Mouse (Mus musculus): ENCODE results near the gene Gas7. TPM values are rescaled to one million over a fixed set of nuclear protein-coding genes. Genes with fewer than 3 reads are reported as not detected.

The Gas7 gene
- polyA plus RNA-seq, 1 experiment from 2014 or later = 2.7 TPM

DNA sequence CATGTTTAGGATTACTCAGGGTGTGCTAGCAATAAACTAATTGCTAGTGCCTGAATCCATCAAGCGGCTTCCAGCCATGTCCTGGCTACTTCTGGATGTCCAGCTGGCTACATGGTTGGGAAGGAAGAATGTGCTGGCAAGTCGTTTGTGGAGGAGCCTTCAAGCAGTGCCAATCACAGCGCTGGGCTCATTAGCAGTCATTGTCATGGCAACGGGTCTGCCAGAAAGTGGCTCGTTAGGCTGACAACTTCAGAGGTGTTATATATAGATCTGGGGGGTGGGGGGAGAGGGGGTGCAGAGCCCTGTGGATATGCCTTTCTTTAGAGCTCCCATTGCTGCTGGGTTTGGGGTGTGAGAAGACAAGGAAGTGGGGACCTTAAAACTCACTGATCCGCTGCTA is 141.0 kb downstream of the Gas7 start:
- H3K36me3 ChIP-seq = no peaks in the 10 kb centered on the region
- no peaks in the 10 kb centered on the region for H3K9me3 ChIP-seq (replicated peaks)
- H3K27me3 ChIP-seq (ENCODE audit: low read depth, poor library complexity, severe bottlenecking) = no peaks in the 10 kb centered on the region
- H3K27ac ChIP-seq = no peak overlapping the region
- WGBS = 58% methylated on average over 6 of the region's 6 CpGs
- no peak overlapping the region for H3K4me3 ChIP-seq
- H3K4me1 ChIP-seq = peaks cover 22% of the 10 kb centered on the region
- DNase-seq (ENCODE audit: low spot score) = peak; percentile 40

DNA sequence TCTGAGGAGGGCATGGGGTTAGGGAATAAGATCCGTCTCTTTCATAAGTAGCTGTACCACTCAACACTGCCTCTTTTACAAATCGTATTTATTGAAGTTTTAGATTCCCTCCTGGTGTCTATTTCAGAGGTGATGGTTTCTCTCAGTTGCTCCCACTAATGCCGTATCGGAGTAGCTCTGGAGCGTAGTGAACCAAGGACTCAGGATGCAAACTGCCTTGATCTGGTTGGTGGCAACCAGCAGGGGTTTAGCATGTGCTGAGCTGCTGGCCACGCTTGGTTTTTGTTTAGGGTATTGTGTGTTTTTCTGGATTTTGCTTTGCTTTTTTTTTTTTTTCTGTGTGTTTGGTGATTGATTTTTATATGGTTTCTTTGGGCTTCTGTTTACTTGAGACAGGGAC is 141.6 kb downstream of the Gas7 start:
- no peak for DNase-seq (ENCODE audit: low spot score)
- Histone ChIP-seq H3K36me3 (no peaks in the 10 kb centered on the region), H3K27ac (no peak overlapping the region), H3K27me3 (ENCODE audit: low read depth, poor library complexity, severe bottlenecking) (no peaks in the 10 kb centered on the region), H3K4me3 (no peak overlapping the region), H3K4me1 (peaks cover 22% of the 10 kb centered on the region), H3K9me3 (replicated peaks) (no peaks in the 10 kb centered on the region)
- 91% methylated on average over 6 of the region's 6 CpGs for WGBS

DNA sequence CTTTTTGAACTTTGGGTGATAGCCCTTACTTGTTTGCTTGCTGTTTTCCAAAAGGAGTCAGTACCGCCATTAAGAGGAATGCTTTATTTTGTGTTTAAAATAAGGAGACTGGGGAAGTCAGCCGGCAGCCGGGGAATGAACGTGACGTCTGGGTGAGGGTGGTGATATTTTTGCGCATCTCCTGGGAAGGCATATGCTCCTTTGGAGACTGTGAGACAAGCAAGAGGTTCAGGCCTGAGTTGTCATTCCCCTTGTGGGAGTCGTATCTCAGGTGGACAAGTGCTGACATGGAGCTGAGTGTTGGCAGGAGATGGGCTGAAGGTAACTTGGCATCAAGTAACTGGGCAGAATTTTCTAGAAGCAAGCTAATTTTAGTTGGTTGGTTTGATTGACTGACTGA is 142.2 kb downstream of the Gas7 start:
- Histone ChIP-seq H3K27ac (no peak overlapping the region), H3K4me1 (peaks cover 22% of the 10 kb centered on the region), H3K9me3 (replicated peaks) (no peaks in the 10 kb centered on the region), H3K27me3 (ENCODE audit: low read depth, poor library complexity, severe bottlenecking) (no peaks in the 10 kb centered on the region), H3K4me3 (no peak overlapping the region), H3K36me3 (no peaks in the 10 kb centered on the region)
- DNase-seq (ENCODE audit: low spot score) = no peak
- WGBS = 90% methylated on average over 7 of the region's 7 CpGs

DNA sequence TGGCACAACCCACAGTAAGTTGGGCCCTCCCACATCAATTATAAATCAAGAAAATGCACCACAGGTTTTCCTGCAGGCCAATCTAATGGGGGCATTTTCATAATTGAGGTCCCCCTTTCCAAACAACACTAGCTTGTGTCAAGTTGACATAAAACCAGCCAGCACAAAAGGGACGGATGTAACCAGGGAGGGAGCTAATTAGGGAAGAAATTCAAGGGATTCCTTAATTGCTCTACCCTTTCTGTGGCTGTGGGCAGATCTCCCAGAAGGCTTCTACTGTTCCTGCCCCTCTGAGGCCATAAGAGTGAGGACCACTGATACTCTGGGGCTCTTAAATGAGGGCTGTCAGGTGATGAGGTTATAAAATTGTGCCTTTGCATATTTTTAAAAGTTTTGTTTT is 143.9 kb downstream of the Gas7 start:
- DNase-seq (ENCODE audit: low spot score) = no peak
- WGBS = 37% methylated on average over 1 of the region's 1 CpGs
- Histone ChIP-seq H3K4me3 (no peak overlapping the region), H3K9me3 (replicated peaks) (no peaks in the 10 kb centered on the region), H3K27ac (no peak overlapping the region), H3K27me3 (ENCODE audit: low read depth, poor library complexity, severe bottlenecking) (no peaks in the 10 kb centered on the region), H3K36me3 (no peaks in the 10 kb centered on the region), H3K4me1 (peaks cover 28% of the 10 kb centered on the region)

DNA sequence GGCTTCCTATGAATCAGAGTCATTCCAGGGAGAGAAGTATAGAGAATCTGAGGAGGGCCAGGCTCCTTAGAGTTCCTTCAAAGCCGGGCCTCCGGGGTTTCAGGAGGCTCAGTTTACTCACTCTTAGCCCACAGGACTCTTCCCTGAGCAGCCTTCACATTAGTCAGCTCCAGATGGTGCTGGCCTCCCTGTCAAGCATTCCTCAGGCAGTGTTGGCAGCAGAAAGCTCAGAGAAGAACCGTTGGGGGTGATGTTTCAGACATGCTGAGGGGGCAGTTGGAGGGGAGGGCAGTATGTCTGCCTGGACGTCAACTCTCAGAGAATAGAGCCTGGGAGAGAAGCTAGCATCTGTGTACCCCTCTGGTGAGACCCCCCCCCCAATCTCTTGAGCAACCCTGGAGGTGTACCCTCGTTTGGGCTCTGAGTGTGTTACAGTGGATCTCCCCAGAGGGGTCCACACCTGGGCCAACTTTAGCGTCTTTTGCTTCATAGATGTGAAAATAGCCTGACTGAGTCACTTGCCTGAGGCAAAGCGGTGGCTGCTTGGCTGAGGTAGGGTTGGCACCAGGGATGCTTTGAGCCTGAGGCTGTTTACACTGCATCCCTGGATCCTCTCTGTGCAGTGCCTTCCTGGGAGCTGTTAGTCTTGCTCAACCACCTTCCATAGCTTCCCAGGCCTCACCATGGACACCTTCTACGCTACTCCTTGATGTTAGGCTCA is 145.6 kb downstream of the Gas7 start:
- Histone ChIP-seq H3K4me3 (no peak overlapping the region), H3K4me1 (peaks cover 27% of the 10 kb centered on the region), H3K9me3 (replicated peaks) (no peaks in the 10 kb centered on the region), H3K27me3 (ENCODE audit: low read depth, poor library complexity, severe bottlenecking) (no peaks in the 10 kb centered on the region), H3K27ac (no peak overlapping the region), H3K36me3 (no peaks in the 10 kb centered on the region)
- DNase-seq (ENCODE audit: low spot score) = no peak
- 73% methylated on average over 8 of the region's 8 CpGs for WGBS

DNA sequence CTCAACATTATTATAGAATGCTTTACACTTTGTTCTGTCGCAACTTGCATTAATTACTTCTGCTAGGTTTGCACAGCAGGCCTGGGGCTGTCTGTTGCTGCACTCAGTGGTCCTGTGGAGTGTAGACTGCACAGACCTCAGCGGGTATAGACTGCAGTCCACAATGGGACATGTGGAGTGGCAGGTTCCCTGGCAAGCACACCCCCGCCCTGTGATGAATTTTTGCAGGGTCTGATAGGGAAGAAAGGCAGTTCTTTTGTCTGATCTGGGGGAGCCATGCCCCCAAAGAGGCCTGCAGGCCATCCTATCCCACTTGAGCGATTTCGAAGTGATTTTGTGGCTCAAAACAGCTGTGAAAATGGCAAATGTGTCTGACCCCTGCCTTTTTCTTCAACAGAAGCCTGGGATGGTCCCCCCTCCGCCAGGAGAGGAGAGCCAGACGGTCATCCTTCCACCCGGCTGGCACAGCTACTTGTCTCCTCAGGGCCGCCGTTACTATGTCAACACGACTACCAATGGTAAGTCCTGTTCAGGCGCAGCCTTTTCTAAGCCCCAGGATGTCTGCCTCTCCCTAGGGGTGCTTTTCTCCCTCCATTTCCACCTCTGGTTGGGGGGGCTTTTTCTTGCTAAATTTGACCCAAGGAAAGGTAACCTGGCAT is 147.6 kb downstream of the Gas7 start:
- Histone ChIP-seq H3K9me3 (replicated peaks) (no peaks in the 10 kb centered on the region), H3K36me3 (no peaks in the 10 kb centered on the region), H3K4me1 (peaks cover 17% of the 10 kb centered on the region), H3K27me3 (ENCODE audit: low read depth, poor library complexity, severe bottlenecking) (no peaks in the 10 kb centered on the region), H3K4me3 (no peak overlapping the region), H3K27ac (0 out of 2 replicates have a peak overlapping the region, but pooled peaks have one; percentile 25)
- 77% methylated on average over 12 of the region's 12 CpGs for WGBS
- DNase-seq (ENCODE audit: low spot score) = no peak

DNA sequence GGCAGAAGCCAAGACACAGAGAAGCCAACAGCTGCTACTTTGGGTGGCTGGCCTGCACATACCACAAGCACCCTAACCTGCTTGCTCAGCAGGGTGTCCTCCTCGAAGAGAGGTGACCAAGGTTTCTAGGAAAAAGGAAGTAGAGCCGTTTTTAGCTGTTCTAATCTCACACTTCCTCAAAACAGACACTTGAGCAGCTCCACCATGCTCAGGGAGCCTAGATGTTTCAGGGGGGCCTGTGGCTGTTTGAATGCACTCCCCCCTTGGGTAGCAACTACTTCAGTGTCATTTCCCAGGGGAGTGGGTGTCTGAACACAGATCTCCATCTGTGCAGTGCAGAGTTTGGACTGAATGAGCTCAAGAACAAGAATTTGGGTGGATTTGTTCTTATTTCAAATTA is 149.2 kb downstream of the Gas7 start:
- 67% methylated on average over 2 of the region's 2 CpGs for WGBS
- Histone ChIP-seq H3K27me3 (ENCODE audit: low read depth, poor library complexity, severe bottlenecking) (no peaks in the 10 kb centered on the region), H3K9me3 (replicated peaks) (no peaks in the 10 kb centered on the region), H3K4me1 (peaks cover 10% of the 10 kb centered on the region), H3K36me3 (no peaks in the 10 kb centered on the region), H3K4me3 (no peak overlapping the region), H3K27ac (no peak overlapping the region)
- no peak for DNase-seq (ENCODE audit: low spot score)

DNA sequence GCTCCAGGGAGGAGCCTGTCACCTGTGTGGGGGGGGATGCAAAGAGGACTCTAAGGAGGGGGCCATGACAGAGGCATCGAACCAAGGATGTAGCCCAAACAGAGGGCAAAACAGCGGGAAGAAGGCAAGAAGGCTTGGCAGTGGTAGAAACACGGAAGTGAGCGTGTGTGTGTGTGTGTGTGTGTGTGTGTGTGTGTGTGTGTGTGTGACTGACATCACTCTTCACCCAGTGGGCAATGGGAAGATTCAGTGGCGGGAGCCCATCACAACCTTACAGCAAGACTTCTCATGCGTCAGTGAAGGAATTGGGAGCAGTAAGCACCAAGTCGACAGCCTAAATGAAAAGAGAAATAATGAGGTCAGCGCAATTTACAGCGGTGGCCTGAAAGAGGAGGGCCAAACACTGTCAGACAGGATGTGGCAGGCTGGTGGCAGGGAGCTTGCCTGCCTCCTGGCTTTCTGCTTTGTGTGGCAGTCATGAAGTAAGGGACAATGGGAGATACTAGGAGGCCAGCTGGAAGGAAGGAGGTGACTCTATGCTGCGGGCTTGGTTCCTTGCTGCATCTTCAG is 153.0 kb downstream of the Gas7 start:
- Histone ChIP-seq H3K27ac (no peak overlapping the region), H3K27me3 (ENCODE audit: low read depth, poor library complexity, severe bottlenecking) (no peaks in the 10 kb centered on the region), H3K4me3 (no peak overlapping the region), H3K4me1 (no peaks in the 10 kb centered on the region), H3K9me3 (replicated peaks) (no peaks in the 10 kb centered on the region), H3K36me3 (no peaks in the 10 kb centered on the region)
- no peak for DNase-seq (ENCODE audit: low spot score)
- 78% methylated on average over 10 of the region's 10 CpGs for WGBS

DNA sequence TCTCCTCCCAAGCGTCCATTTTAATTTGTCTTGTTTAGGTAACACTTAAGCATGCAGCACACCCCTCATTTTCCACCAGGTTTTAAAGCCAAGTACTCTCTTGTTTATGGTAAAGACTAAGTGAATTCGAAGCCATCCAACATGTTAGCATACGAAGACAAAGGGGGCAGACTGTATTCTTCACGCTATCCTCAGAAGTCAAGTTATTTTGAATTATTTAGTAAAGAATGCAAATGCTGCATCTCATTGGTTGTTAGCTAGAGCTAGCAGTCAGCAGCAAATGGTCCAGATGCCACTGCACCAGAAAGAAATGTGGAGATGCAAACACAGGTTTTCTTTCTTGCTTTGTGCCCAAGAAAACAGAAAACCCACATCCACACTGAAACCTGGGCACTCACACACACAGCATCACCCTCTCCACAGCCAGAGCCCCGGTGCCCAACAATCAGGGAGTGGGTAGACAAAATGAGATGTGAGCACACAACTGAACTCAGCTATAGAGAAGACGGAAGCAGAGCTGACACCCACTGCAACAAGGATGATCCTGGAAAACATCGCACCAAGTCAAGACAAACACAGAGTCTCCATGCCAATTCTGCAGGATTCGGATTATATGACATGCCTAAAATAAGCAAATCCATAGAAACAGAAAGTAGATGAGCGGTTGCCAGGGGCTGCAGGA is 157.1 kb downstream of the Gas7 start:
- Histone ChIP-seq H3K27me3 (ENCODE audit: low read depth, poor library complexity, severe bottlenecking) (no peaks in the 10 kb centered on the region), H3K4me3 (no peak overlapping the region), H3K4me1 (no peaks in the 10 kb centered on the region), H3K36me3 (no peaks in the 10 kb centered on the region), H3K9me3 (replicated peaks) (no peaks in the 10 kb centered on the region), H3K27ac (no peak overlapping the region)
- whole genome bisulfite sequencing = 87% methylated on average over 9 of the region's 9 CpGs
- no peak for DNase-seq (ENCODE audit: low spot score)

DNA sequence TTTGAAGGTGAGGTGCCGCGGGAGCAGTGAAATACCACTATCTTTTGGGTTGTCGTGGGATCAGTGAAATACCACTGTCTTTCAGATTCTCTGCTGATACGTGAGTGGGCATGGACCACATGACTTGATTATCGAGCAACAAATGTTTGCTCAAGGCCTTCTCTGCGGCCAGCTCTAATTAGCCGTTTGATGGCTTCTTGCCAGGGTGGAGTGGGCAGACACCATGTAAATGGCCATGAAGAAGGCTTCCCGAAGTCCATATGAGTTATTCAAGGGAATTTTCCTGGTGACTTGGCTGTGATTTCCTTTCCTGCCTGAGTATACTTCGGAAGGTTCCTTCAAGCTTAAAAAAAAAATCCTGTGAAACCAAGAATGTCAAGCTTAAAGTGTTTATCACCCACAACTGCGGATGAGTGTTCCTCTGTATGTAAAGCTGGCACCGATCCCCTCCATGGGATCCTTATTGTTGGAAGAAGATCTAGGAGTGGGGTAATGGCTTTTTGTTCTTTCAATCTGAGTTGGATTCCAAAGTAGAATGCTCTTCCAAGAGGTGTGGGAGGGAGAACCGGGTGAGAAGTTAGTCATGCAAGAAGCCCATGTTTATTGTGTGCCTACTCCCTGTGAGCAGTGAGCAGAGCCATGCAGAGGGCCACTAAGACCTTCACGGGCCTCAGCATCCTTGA is 161.5 kb downstream of the Gas7 start:
- 88% methylated on average over 13 of the region's 13 CpGs for WGBS
- Histone ChIP-seq H3K4me1 (no peaks in the 10 kb centered on the region), H3K9me3 (replicated peaks) (no peaks in the 10 kb centered on the region), H3K27ac (no peak overlapping the region), H3K36me3 (no peaks in the 10 kb centered on the region), H3K4me3 (no peak overlapping the region), H3K27me3 (ENCODE audit: low read depth, poor library complexity, severe bottlenecking) (no peaks in the 10 kb centered on the region)
- no peak for DNase-seq (ENCODE audit: low spot score)

DNA sequence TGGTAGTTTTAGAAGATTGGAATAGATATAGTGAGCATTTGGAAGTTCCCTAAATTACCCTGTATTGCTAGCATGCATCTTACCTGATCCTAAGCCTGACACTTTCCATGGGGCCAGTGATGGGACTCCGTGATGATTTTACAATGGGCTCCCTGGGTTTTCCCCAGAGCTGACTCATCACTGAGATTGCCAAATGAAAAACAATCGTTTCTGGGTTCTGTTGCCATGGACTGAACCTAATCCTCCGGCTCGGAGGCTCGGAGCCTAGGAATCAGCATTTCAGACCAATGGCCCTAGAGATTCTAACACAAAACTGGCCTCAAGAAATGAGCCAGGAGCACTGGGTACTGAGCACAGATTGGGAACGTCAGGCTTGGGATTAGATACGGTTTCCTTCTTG is 167.1 kb downstream of the Gas7 start:
- H3K27ac ChIP-seq = no peak overlapping the region
- 88% methylated on average over 7 of the region's 7 CpGs for WGBS
- DNase-seq (ENCODE audit: low spot score) = no peak
- no peak overlapping the region for H3K4me3 ChIP-seq
- H3K4me1 ChIP-seq = no peaks in the 10 kb centered on the region
- H3K9me3 ChIP-seq (replicated peaks) = no peaks in the 10 kb centered on the region
- H3K36me3 ChIP-seq = no peaks in the 10 kb centered on the region
- no peaks in the 10 kb centered on the region for H3K27me3 ChIP-seq (ENCODE audit: low read depth, poor library complexity, severe bottlenecking)

DNA sequence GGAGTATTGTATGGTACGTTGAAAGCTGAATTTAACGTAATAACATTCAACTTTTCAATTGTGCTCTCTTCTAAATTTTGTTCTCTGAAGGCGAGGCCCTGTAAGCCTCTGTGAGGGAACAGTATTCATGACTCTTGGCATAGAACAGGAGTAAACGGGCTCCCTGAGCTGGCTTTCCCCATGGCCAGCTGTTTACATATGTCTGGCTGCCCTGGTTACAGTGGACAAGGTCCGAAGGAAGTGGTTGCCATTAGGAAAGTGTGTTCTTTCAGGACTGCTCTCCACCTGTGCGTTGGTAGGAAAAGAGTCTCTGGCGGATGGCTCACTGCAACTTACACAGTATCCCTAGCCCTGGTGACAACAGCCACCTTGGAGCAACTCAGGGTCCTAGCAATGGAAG is 171.9 kb downstream of the Gas7 start:
- Histone ChIP-seq H3K4me1 (no peaks in the 10 kb centered on the region), H3K27ac (no peak overlapping the region), H3K27me3 (ENCODE audit: low read depth, poor library complexity, severe bottlenecking) (no peaks in the 10 kb centered on the region), H3K9me3 (replicated peaks) (no peaks in the 10 kb centered on the region), H3K36me3 (no peaks in the 10 kb centered on the region), H3K4me3 (no peak overlapping the region)
- DNase-seq (ENCODE audit: low spot score) = no peak
- 92% methylated on average over 7 of the region's 7 CpGs for WGBS

DNA sequence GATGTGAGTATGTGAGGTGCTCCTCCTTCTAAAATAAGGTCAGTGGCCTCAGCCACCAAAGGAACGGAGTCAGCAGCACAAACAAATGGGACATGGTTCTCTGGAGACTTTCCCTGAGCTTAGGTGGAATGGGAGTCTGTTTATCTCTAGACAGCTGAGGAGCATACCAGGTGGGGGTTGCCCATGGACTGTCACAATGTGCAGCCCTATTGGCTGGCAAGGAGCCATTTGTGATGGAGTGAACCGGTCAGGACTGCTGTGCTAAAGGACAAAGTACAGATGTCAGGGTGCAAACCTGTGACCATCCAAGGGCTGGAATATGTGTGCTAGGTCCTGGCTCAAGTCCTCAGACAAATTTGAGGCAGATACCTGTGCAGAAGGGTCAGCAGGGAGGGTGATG is 173.3 kb downstream of the Gas7 start:
- no peak for DNase-seq (ENCODE audit: low spot score)
- H3K4me3 ChIP-seq = no peak overlapping the region
- no peaks in the 10 kb centered on the region for H3K4me1 ChIP-seq
- H3K27ac ChIP-seq = no peak overlapping the region
- H3K9me3 ChIP-seq (replicated peaks) = no peaks in the 10 kb centered on the region
- WGBS = 86% methylated on average over 2 of the region's 2 CpGs
- H3K27me3 ChIP-seq (ENCODE audit: low read depth, poor library complexity, severe bottlenecking) = no peaks in the 10 kb centered on the region
- no peaks in the 10 kb centered on the region for H3K36me3 ChIP-seq

Measured in limb, embryonic 10.5 days (tissue).